Mouse (Mus musculus) adrenal gland, postnatal 25 days (tissue): Measurements from ENCODE around the gene Snrpa1. TPM values are rescaled to one million over a fixed set of nuclear protein-coding genes. Genes with fewer than 3 reads are reported as not detected.

Experiments
- DNase-seq: peaks from one replicate; pipeline ENCODE4 v3.0.0; 2021; ENCODE audit warnings: mixed read lengths
- total RNA-seq: library from RNA; stranded (reverse); gene quantifications from 2 replicates; pipeline ENCODE4 v1.2.3, GENCODE M21; 2021

The Snrpa1 gene
- total RNA-seq, 1 experiment from 2014 or later, result 41.1 TPM

GRCm38 (mm10) chr7:66115821-66116343 lies 57.1 kb downstream of the Snrpa1 start:
- DNase-seq, result no peak

- no peak for DNase-seq
Observed at GRCm38 (mm10) chr7:66116906-66117482, 58.2 kb downstream of the Snrpa1 start.

GRCm38 (mm10) chr7:66118046-66118445 lies 59.2 kb downstream of the Snrpa1 start:
- DNase-seq, result no peak

DNA sequence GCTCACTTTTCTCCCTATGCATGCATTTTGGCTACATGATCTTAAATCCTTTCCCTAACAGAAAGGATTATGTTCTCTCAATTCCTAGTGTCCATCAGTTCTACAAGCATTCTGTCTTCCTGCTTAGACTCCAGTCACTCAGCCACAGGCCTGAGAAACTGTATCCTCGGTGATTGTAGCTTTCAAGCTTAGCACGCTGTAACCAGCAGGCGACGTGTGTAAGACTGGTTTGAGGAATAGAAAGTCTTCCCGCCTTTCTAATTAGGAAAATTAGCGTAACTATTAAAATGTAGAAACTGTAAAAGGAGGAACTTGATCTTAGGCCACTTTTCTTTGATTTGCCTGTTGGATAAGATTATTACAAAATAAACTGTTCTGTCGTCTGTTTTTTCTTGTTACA lies 60.0 kb downstream of the Snrpa1 start:
- no peak for DNase-seq

DNA sequence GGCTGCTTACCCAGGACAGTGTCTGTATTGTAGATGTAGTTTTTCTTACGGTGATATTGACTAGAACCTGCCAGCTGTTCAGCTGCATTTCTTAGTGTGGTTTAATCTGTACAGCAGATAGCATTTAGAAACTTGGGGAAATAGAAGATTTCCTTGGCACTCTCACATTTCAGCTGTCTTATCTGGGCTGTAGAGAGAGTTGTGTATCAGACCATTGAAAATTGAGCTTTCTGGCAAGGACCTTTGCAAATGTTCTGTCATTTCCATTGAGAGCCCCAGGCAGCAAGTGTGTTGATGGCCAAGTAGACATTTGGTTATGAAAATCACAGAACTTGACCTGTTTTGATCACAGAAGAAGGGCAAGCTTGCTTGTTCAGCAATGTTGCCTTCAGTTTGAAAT lies 61.3 kb downstream of the Snrpa1 start:
- DNase-seq, result no peak

DNA sequence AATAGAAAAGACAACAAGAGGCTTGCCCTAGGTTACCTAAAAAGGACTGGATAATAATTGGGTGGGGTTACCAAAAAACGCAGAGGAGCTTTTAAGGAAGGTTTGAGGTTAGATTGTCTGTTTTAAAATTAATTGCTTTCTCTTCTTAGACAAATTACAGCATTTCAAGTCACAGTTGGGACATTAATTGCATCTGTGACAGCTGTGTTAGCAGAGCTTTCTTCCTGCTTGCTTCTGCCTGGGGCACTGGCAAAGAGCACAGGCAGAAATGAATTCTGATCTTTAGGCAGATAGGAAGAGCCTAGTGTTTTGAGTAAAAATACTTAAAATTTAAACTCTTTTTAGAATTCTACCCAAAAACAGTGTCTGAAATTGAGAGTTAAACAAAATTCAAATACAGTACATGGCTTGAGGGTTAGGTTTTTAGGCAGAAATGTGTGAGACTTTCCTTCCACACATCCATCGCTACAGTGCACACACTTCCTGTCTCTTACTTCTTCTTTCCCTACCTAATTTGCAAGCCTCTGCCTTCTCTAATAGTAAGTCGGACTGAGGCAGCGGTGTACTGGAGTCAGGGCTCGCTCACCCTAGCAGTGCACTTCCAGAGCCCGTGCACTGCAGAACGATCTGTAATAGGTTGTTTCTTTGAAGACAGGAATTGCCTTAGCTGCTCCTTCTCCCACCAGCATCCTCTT lies 62.0 kb downstream of the Snrpa1 start:
- no peak for DNase-seq

Other genes starting within 250 kb of the Snrpa1 start
- 11.6 and 20.8 TPM in 2 replicates for gene Pcsk6, start 197.3 kb upstream of the Snrpa1 start, total RNA-seq
- gene Gm45213, start 15.4 kb upstream of the Snrpa1 start, total RNA-seq, result not detected in 2 replicates
- 79.3 and 93.6 TPM in 2 replicates for gene Selenos, start 20.6 kb downstream of the Snrpa1 start, total RNA-seq
- gene Chsy1, start 50.5 kb downstream of the Snrpa1 start, total RNA-seq, result 12.6 and 15.2 TPM in 2 replicates